ENCODE assay signal across 11 mouse cellular contexts in genomic region chr12:80815298-80815697, GRCm38 (mm10). TPM values are rescaled to one million over a fixed set of nuclear protein-coding genes. Genes with fewer than 3 reads are reported as not detected.
DNase-seq lines count a peak whose midpoint lies in the region; ATAC-seq and TF ChIP-seq lines count a peak whose summit lies in the region.
"Had no signal": no experiment of that assay in that cellular context is flagged by ENCODE, and none has a peak within 500 bp of the region (broad histone marks: within the 10 kb centered on the region; RNA-seq: fewer than 3 reads in every experiment).

No protein-coding gene starts in this region.

- no peak for TF ChIP-seq CTCF in forebrain, postnatal 0 days (IDR thresholded peaks at IDR 0.05; ENCODE audit: low read depth)
- no peak for TF ChIP-seq CTCF in liver, adult 2 months (IDR thresholded peaks at IDR 0.05; ENCODE audit: low read depth, low read length)
- no peak for TF ChIP-seq CTCF in midbrain, postnatal 0 days (IDR thresholded peaks at IDR 0.05)

- WGBS in forebrain, embryonic 12.5 days = 84% methylated on average over 1 of the region's 1 CpGs
- 79% methylated on average over 1 of the region's 1 CpGs for WGBS in forebrain, postnatal 0 days
- WGBS in liver, adult 2 months = 48% methylated on average over 1 of the region's 1 CpGs
- WGBS in midbrain, postnatal 0 days = 38% methylated on average over 1 of the region's 1 CpGs

- no peak overlapping the region for H3K9ac ChIP-seq in forebrain, embryonic 12.5 days
- H3K9ac ChIP-seq in forebrain, postnatal 0 days = no peak overlapping the region
- H3K9ac ChIP-seq in liver, adult 2 months (ENCODE audit: low read depth, low read length) = no peak overlapping the region
- no peak overlapping the region for H3K9ac ChIP-seq in midbrain, postnatal 0 days (replicated peaks; ENCODE audit: low read length, poor library complexity, severe bottlenecking)
- H3K9ac ChIP-seq: limb, embryonic 12.5 days; midbrain, embryonic 13.5 days had no signal

- no peak overlapping the region for H3K4me3 ChIP-seq in forebrain, embryonic 12.5 days (replicated peaks)
- no peak overlapping the region for H3K4me3 ChIP-seq in forebrain, postnatal 0 days (ENCODE audit: low read depth, low read length)
- H3K4me3 ChIP-seq in liver, adult 2 months (ENCODE audit: insufficient read depth, low read depth, low read length) = no peak overlapping the region
- H3K4me3 ChIP-seq in brown adipose tissue, adult 24 weeks (ENCODE audit: insufficient read depth, low read depth, low read length) = no peak overlapping the region
- no peak overlapping the region for H3K4me3 ChIP-seq in midbrain, postnatal 0 days (ENCODE audit: low read depth, low read length)
- H3K4me3 ChIP-seq: erythroblast, embryonic 14.5 days; limb, embryonic 12.5 days; midbrain, embryonic 13.5 days had no signal

- peaks cover 36% of the 10 kb centered on the region for H3K4me1 ChIP-seq in forebrain, embryonic 12.5 days
- H3K4me1 ChIP-seq in forebrain, postnatal 0 days (ENCODE audit: insufficient read depth) = 0 out of 2 replicates have a peak, but pooled peaks cover 7% of the 10 kb centered on the region
- H3K4me1 ChIP-seq in liver, adult 2 months (ENCODE audit: control insufficient read depth, insufficient read depth, low read length) = peaks cover 45% of the 10 kb centered on the region
- H3K4me1 ChIP-seq in brown adipose tissue, adult 24 weeks (ENCODE audit: control insufficient read depth, insufficient read depth, insufficient read length, low read length) = peaks cover 34% of the 10 kb centered on the region
- H3K4me1 ChIP-seq in midbrain, postnatal 0 days (ENCODE audit: insufficient read depth, low read length) = no peaks in the 10 kb centered on the region; the same call in 1 of the 2 replicates

- no peak for TF ChIP-seq POLR2A in liver, adult 2 months (IDR thresholded peaks at IDR 0.05; ENCODE audit: extremely low read depth, insufficient read depth, low read length)

- H3K9me3 ChIP-seq in forebrain, embryonic 12.5 days = no peaks in the 10 kb centered on the region
- no peaks in the 10 kb centered on the region for H3K9me3 ChIP-seq in forebrain, postnatal 0 days (ENCODE audit: low read length)
- no peaks in the 10 kb centered on the region for H3K9me3 ChIP-seq in midbrain, postnatal 0 days (ENCODE audit: low read length)
- H3K9me3 ChIP-seq: limb, embryonic 12.5 days; midbrain, embryonic 13.5 days had no signal

- H3K27ac ChIP-seq in forebrain, embryonic 12.5 days = peak overlapping the region; percentile 76; the same call in 1 of the 2 replicates
- H3K27ac ChIP-seq in forebrain, postnatal 0 days (ENCODE audit: low read depth, low read length) = no peak overlapping the region
- H3K27ac ChIP-seq in liver, adult 2 months (replicated peaks; ENCODE audit: insufficient read depth, low read depth, low read length) = 0 out of 2 replicates have a peak overlapping the region, but pooled peaks have one; percentile 2
- peak overlapping the region; percentile 55; the same call in 1 of the 2 replicates for H3K27ac ChIP-seq in brown adipose tissue, adult 24 weeks (replicated peaks; ENCODE audit: low read depth, low read length)
- H3K27ac ChIP-seq in midbrain, postnatal 0 days (ENCODE audit: low read depth, low read length) = no peak overlapping the region
- H3K27ac ChIP-seq: limb, embryonic 12.5 days had no signal

- H3K27me3 ChIP-seq in forebrain, embryonic 12.5 days = no peaks in the 10 kb centered on the region
- H3K27me3 ChIP-seq in forebrain, postnatal 0 days (ENCODE audit: insufficient read depth, low read length) = no peaks in the 10 kb centered on the region
- H3K27me3 ChIP-seq in liver, adult 2 months (ENCODE audit: control insufficient read depth, insufficient read depth, low read length) = no peaks in the 10 kb centered on the region
- no peaks in the 10 kb centered on the region for H3K27me3 ChIP-seq in midbrain, postnatal 0 days (ENCODE audit: insufficient read depth, low read length)
- H3K27me3 ChIP-seq: limb, embryonic 12.5 days; midbrain, embryonic 13.5 days had no signal

- H3K4me2 ChIP-seq in forebrain, embryonic 12.5 days = no peak overlapping the region
- H3K4me2 ChIP-seq in forebrain, postnatal 0 days (ENCODE audit: low read depth) = no peak overlapping the region
- H3K4me2 ChIP-seq in midbrain, postnatal 0 days (ENCODE audit: low read depth, low read length, poor library complexity, severe bottlenecking) = no peak overlapping the region
- H3K4me2 ChIP-seq: limb, embryonic 12.5 days; midbrain, embryonic 13.5 days had no signal

- ATAC-seq in forebrain, embryonic 12.5 days (ENCODE audit: low FRiP score) = no peak
- ATAC-seq in forebrain, postnatal 0 days = no peak
- ATAC-seq in megakaryocyte progenitor cell, adult 5-6 weeks (replicated peaks; ENCODE audit: poor library complexity) = 0 out of 2 replicates have a peak, but pooled peaks have one; percentile 11
- no peak for ATAC-seq in midbrain, postnatal 0 days (ENCODE audit: low FRiP score)
- ATAC-seq: midbrain, embryonic 13.5 days had no signal

- no peaks in the 10 kb centered on the region for H3K36me3 ChIP-seq in forebrain, embryonic 12.5 days (replicated peaks)
- no peaks in the 10 kb centered on the region for H3K36me3 ChIP-seq in forebrain, postnatal 0 days (ENCODE audit: insufficient read depth)
- no peaks in the 10 kb centered on the region for H3K36me3 ChIP-seq in liver, adult 2 months (ENCODE audit: control insufficient read depth, insufficient read depth, low read length)
- no peaks in the 10 kb centered on the region for H3K36me3 ChIP-seq in midbrain, postnatal 0 days (ENCODE audit: insufficient read depth, low read length)
- H3K36me3 ChIP-seq: limb, embryonic 12.5 days; midbrain, embryonic 13.5 days had no signal

- H3K79me2 ChIP-seq in liver, adult 2 months (ENCODE audit: control insufficient read depth, insufficient read depth, low read length) = peaks cover 36% of the 10 kb centered on the region

- DNase-seq in forebrain, postnatal 0 days = no peak
- DNase-seq in liver, adult 2 months (ENCODE audit: extremely low read depth, low read depth, low spot score) = no peak
- DNase-seq in liver = no peak
- DNase-seq in adrenal gland, postnatal 14 days = no peak
- DNase-seq in midbrain, postnatal 0 days (ENCODE audit: low spot score) = no peak

RNA-seq across cellular contexts. Expression of gene Susd6, which starts 25.0 kb away (rescaled TPM):
- polyA plus RNA-seq in forebrain, embryonic 12.5 days (2016; fragmentation: Nextera tagmentation; extraction: Ambion mirVana) = 19.5 and 21.2 TPM in 2 replicates
- total RNA-seq in forebrain, postnatal 0 days (2014; rRNA removed) = 12.5 and 15.3 TPM in 2 replicates
- 6.8 and 8.0 TPM in 2 replicates for polyA plus RNA-seq in forebrain, postnatal 0 days (2015; fragmentation: Nextera tagmentation; extraction: Ambion mirVana)
- total RNA-seq in liver, adult 2 months (2014; rRNA removed) = 20.1 and 27.5 TPM in 2 replicates
- 21.8 and 22.3 TPM in 2 replicates for polyA plus RNA-seq in liver, adult 2 months (2012; rRNA removed)
- polyA plus RNA-seq in brown adipose tissue, adult 24 weeks (2012; ENCODE audit: insufficient read depth, insufficient read length, missing spikeins) = 12.1 and 13.8 TPM in 2 replicates
- 12.8 and 14.5 TPM in 2 replicates for total RNA-seq in megakaryocyte progenitor cell, adult 5-6 weeks (2015)
- total RNA-seq in megakaryocyte progenitor cell, adult 5-6 weeks (2017) = 15.9 and 19.4 TPM in 2 replicates
- 47.4 and 49.9 TPM in 2 replicates for total RNA-seq in adrenal gland, postnatal 14 days (2021)
- 17.3 and 22.5 TPM in 2 replicates for total RNA-seq in midbrain, postnatal 0 days (2014; rRNA removed)
- 6.4 and 7.4 TPM in 2 replicates for polyA plus RNA-seq in midbrain, postnatal 0 days (2015; fragmentation: Nextera tagmentation; extraction: Ambion mirVana)

RNA-seq across cellular contexts. Expression of gene Ccdc177, which starts 54.8 kb away (rescaled TPM):
- polyA plus RNA-seq in forebrain, embryonic 12.5 days (2016; fragmentation: Nextera tagmentation; extraction: Ambion mirVana) = 6.2 and 7.8 TPM in 2 replicates
- total RNA-seq in forebrain, postnatal 0 days (2014; rRNA removed) = 19.1 and 23.5 TPM in 2 replicates
- polyA plus RNA-seq in forebrain, postnatal 0 days (2015; fragmentation: Nextera tagmentation; extraction: Ambion mirVana) = 1.6 and 2.3 TPM in 2 replicates
- total RNA-seq in liver, adult 2 months (2014; rRNA removed) = not detected in 2 replicates
- polyA plus RNA-seq in liver, adult 2 months (2012; rRNA removed) = not detected in 2 replicates
- not detected in 2 replicates for polyA plus RNA-seq in brown adipose tissue, adult 24 weeks (2012; ENCODE audit: insufficient read depth, insufficient read length, missing spikeins)
- not detected in 2 replicates for total RNA-seq in megakaryocyte progenitor cell, adult 5-6 weeks (2015)
- total RNA-seq in megakaryocyte progenitor cell, adult 5-6 weeks (2017) = 0.12 TPM in 1 of 2 replicates, not detected in the other
- not detected in 2 replicates for total RNA-seq in adrenal gland, postnatal 14 days (2021)
- total RNA-seq in midbrain, postnatal 0 days (2014; rRNA removed) = 22.4 and 25.5 TPM in 2 replicates
- polyA plus RNA-seq in midbrain, postnatal 0 days (2015; fragmentation: Nextera tagmentation; extraction: Ambion mirVana) = 2.1 and 2.4 TPM in 2 replicates
- polyA plus RNA-seq: erythroblast, embryonic 14.5 days had no signal

Comparison
In these comparisons a context has a peak if more than half of its experiments do, and no peak if none do; other contexts are left out.
1. H3K27ac ChIP-seq: peak in forebrain, embryonic 12.5 days (single experiment), liver, adult 2 months (single experiment) and brown adipose tissue, adult 24 weeks (single experiment); none in forebrain, postnatal 0 days (single experiment) and midbrain, postnatal 0 days (single experiment).
2. RNA of gene Ccdc177, which starts 54.8 kb away (total RNA-seq): 19.1 to 23.5 TPM in forebrain, postnatal 0 days and 22.4 to 25.5 TPM in midbrain, postnatal 0 days; 0.12 TPM in megakaryocyte progenitor cell, adult 5-6 weeks, not detected in adrenal gland, postnatal 14 days and not detected in liver, adult 2 months; every median in the first group is over 10 times any median in the second.